Mouse (Mus musculus): ENCODE measurements at regions not wholly inside any gene's neighbourhood (a gene's known extent, or its start where the extent isn't known, plus 50 kb on each side); places are given as distances from the start of the nearest gene placed in this dataset.
A peak's percentile ranks its signal among the peaks of the same experiment; 100 is the strongest.

DNA sequence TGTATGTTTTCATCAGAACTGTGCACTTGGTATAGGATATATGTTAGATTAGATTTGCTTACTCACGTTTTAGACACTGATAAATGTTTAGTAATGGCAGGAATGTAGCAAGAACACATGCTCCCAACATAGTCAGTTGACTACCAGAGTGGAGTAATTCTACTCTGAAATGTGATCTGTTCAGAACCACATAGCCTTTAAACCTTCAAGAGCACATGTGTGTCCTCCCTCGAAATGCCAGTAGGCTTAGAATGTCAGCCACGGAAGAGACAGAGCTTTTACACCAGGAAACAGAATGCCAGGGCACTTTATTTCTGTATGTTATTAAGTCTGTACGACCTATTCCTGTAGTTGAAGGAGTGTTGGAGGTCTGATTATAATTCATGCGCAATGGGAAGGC is 51.3 kb upstream of the Cd28 start:
- no peak for DNase-seq (ENCODE audit: low spot score in 2 of 2)

DNA sequence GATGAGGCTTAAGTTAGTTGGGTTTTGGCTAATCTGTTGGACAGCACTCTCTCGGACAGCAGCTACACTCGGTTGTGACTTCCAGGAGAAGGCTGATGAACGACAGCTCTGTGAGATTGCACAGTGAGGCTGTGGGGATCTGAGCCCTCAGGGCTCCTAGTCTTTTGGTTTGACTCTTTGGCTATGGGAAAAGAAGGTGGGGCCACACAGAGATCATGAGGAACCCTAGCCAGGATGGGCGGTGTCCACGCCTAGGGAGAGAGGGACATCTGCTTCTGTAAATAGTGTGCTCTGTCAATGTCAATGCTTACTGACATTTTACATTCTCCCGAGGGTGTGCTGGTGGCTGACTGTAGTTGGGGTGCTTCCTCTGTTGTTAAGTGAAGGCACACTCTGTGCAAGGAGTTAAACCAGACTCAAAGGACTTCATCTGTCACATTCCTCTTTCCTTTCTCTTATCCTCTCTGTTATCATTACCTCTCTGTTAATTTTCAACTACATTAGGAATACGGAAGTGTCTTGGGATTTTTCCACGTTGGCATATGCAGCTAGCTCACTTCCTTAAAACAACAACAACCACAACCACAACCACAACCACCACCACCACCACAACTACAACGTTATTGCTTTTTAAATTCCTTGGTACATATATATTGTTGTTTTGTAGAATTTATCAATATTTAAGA is 54.2 kb upstream of the Cd28 start:
- no peak for DNase-seq (ENCODE audit: low spot score in 2 of 2)

DNA sequence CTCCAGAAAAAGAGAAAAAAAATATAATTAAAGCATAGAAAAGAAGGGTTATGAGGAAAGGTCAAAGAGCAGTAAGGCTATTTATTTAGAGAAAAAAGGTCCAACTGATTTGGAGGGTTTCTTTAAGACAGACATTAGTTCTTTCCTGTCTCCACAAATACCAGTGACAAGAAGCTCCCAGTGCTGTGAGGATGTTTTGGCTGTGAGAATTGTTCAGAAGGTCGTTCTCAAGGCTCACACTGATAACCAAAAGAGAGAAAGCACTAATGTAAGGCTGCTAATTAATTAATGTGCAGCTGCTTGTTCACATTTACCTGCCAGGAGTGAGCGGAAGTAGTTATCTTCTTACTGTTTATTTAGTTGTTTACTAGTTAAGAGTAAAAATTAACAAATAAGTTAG is 54.7 kb upstream of the Cd28 start:
- no peak for DNase-seq (ENCODE audit: low spot score in 2 of 2)

DNA sequence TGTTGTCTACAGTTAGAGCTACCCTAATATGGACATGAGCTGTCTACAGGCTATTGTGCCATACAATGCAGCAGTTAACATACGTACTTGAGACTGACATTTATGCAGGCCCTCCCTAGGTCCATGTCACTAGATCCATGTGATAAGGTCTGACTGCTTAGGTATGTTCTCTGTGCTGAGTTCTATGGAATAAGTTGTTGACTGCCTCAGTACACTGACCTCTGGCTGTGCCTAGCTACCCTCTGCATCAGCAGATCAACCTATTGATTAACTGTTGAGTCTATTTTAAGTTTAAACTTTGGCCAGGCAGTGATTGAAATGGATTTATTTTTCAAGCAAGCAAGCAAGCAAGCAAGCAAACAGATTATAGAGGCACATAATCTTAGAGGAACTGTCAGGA is 57.0 kb upstream of the Cd28 start:
- no peak for DNase-seq (ENCODE audit: low spot score in 2 of 2)

DNA sequence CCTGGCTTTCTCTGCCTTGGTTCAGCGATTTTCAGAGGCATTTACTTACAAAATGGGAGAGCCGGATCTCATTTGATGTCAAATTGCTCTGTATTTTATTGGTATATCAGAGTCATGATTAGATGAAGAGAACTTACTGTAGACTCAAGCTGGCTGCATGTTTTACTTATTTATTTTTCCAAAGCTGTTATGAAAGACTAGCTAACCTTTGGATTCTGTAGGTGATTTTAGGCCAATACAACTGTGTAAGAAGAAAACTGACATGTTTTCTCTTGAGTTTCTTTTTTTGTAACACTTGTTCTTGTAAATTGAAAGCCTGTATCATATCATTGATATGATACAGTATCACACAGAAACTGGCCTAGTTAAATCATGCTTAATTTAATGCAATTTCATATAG is 57.6 kb upstream of the Cd28 start:
- DNase-seq (ENCODE audit: low spot score in 2 of 2), result no peak

DNA sequence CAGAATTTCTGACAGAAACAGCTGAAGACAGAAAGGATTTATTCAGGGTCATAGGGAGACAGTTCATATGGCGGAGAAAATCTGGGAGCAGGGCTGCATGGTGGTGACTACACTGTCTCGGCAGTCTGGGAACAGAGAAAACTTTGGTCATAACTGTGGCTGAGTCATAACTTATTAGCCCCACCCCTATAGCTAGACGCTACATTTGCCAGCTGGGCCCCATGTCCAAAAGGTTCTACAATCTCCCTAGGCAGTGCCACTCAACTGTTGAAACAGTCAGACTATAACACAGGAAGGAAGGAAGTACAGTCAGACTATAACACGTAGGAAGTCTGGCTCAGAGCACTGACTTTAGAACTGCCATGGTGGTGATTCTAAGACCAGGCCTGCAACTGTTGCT is 58.2 kb upstream of the Cd28 start:
- DNase-seq (ENCODE audit: low spot score in 2 of 2), result no peak

DNA sequence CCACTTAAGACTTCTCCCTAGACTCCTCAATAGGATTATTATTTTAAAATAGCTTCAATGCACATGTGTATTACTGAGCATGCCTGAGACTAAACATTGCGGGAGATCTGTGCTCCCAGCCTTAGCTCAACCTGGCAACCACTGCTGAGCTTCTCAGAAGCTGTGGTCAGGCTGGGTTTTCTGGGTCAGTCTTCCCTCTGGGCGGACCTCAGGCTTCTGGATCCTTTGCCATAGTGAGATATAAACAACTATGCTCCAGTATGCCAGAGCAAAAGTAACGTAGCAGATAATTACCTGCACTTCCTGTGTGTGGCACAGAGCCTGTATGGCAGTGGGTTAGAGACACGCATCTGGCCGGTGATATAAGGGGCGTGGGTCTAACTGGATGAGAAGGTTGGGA is 59.1 kb upstream of the Cd28 start:
- DNase-seq (ENCODE audit: low spot score in 2 of 2), result no peak

DNA sequence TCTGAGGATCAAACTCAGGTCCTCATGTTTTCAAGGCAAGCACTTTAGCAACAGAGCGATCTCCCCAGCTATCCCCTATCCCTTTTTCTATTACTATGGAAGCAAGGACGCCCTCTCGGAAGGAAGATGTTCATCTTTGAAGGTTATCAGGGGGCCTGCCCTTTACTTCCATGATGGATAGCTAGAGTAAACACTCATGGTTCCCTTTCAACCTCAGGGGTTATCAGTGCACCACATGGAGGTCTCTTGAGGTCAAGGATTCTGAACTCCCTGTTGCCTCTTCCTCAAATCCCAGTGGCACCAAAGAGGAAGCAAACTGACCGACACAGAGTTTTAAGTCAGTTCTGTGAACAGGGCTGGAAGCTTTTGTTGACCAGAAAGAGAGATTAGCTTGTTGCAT is 59.6 kb upstream of the Cd28 start:
- DNase-seq (ENCODE audit: low spot score in 2 of 2), result no peak

DNA sequence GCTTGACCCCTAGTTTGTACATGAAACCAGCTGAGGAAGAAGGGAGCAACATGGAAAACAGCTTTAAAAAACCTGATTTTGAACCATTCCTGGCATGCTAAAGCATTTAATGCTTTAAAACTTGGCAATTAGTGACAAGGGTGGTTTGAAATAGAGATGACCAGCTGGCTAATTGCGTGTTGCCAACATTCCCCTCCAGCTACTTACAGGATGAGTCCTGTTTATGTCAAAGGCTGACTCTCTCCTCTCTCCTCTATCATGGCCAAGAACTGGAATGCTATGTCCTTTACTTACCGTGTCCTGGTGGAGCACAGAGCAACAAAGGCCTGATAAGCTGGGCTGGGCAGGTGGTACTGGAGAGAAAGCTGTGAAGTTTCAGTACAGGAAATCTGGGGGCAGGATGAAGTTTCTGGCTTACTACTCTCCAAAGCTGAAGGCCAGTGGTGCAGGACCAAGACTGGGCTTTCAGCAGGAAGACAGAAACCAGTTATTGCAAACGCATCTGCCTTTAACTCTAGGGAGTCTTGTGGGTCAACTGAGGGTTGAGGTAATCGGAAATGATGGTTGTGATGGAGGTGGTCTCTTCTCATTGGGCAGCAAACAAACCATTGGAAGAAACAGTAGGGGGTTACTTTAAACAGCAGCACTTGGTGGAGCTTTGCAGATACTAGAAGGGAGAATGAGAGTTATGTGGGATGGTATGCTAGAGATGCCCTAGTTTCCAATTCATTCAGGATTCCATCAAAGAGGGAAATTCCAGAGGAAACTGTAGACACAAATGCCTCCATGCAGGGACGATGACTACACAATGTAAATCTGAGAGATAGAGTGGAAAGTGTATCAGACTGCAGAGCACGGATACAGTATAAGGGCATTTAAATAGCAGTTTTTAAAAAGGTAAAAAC is 60.7 kb upstream of the Cd28 start:
- no peak for DNase-seq (ENCODE audit: low spot score in 2 of 2)

DNA sequence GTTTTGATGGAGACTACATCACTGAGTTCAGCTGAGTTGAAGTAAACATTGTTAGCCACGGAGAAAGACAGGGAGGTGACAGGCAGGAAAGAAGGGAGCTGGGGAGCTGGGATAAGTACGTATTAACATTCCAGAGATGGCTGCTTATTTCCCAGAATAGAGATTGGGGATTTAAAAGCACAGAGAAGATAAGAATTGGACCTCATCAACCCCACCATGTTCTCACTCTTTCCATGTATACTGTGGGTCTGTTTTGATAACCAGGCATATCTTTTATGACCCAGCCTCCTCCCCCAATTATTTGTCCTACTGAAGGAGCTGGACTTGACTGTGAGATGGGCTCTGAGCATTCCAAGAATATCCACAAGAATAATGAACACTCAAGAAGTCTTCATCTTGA is 61.4 kb upstream of the Cd28 start:
- DNase-seq (ENCODE audit: low spot score in 2 of 2), result no peak

DNA sequence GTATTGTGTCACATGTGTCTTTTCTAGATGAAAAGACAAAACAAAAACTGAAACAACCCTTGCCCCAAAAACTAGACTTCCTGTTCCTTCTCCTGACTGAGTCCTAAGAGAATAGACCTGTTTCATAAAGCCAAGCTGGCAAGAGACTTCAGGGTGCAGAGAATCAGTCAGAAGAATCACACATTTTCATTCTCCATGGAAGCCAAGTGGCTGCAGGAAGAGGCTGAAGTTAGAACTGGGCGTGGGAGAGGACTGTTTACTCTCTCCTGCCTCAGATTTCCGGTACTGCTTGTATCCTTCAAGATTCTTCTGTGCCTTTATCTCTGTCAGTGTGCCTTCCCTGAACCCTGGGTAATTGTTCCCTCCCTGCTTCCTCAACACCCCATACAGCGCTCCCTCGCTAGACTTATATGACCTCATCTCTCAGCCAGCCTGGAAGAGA is 64.0 kb upstream of the Cd28 start:
- no peak for DNase-seq (ENCODE audit: low spot score in 2 of 2)

DNA sequence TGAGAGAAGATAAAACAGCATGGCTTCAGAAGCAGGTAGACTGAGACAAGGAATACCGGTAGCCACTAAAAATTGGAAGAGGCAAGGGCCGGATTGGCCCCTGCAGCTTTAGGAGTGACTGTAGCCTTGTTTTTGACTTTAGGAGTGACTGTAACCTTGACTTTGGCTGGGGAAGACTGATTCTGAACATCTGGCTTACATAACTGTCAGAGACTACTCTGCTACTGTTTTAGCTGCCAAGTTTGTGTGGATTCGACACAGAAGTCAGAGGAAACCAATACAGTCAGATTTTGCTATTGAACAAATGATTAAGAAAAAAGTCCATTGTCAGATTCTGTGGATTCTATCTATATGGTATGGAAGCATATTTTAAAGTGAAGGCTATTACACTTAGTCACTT is 66.4 kb upstream of the Cd28 start:
- no peak for DNase-seq (ENCODE audit: low spot score in 2 of 2)

DNA sequence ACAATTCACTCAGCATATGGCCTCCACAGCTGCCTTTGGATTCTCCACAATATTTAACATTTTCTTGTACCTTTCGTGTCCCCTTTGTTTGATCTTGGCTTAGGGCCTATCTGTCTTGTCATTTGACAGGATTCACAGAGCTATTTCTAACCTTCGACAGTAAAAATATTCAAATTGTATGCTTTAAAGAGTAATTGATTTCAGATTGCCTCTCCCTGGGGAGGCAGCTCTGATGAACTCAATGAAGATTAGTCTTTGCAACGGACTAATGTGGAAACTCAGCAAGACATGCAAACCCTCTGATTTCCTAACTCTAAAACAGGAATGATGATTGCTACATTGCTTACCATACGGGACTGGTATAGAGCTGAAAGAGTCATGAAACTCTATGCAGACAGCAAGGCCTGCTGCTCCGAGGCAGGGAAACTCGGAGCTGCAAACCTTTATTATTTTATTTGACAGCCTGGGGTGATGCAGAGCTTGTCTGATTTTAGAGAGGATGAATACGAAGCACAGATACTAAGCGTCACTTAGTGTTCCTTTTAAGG is 67.2 kb upstream of the Cd28 start:
- DNase-seq (ENCODE audit: low spot score in 2 of 2), result no peak

DNA sequence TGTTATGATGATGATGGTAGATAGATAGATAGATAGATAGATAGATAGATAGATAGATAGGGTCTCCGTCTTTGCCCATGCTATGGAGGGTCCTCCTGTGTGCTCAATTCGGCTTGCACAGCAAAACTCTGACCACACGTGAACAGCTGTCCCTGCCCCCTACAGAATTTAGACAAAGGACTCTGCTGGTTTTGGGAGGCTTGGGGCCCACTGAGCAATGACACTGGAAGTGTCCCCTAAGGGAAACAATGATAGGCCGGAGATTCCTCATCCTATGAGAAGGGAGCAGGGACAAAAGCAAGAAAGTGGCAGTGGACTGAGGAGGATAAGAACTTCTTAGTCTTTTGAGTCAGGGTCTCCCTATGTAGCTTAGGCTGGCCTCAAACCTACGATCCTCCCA is 69.8 kb upstream of the Cd28 start:
- DNase-seq (ENCODE audit: low spot score in 2 of 2), result no peak

DNA sequence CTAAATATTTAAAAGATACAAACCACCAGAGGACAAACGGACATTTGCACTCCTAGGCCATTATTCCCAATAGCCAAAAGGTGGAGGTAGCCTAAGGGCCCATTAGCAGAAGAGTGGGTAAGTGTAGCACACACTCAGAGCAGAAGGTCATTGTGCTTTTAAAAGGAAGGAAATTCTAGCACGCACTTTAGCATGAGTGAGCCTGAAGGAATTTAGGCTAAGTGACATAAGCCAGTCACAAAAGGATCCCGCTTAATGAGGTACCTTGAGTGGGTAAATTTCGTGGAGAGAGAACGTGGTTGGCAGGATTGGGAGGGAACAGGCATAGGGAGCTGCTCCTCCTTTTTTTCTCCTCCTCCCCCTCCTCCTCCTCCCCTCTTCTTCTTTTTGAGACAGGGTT is 70.4 kb upstream of the Cd28 start:
- DNase-seq (ENCODE audit: low spot score in 2 of 2), result no peak

DNA sequence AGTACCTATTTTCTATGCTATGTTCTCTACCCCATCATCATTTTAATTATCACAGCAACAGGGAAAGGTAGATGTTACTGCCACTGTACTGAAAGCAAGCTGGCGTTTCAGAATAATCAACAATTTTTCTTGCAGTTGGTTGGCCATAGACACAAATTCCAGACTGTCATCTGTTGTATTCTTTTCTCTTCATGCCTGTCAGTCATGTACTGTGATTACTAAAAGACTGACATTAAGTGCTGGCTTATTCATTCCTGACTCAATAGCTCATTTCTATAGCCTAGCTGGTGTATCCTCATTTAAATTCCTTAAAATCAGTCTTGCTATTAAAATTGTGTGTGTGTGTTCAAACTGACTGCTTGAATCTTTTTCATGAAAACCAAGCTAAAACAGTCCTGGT is 71.4 kb upstream of the Cd28 start:
- peak in 1 of 2 experiments; percentile 17 for DNase-seq (ENCODE audit: low spot score in 2 of 2)

DNA sequence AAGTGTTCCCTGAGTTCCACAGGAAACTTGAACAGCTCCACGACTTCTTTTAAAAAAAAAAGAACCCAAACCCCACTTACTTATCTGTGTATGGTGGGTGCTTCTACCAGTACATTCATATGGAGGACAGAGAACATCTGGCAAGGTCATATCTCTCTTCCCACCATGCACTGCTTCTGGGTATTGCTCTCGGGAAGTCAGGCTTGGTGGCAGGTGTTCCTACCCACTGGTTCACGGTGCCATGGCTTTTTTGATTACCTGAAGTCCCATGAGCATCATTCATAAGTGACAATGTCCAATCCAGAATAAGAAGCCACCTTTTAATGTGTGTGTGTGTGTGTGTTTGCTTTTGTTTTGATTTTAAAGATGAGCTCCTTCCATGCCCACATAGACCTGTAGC is 73.8 kb upstream of the Cd28 start:
- no peak for DNase-seq (ENCODE audit: low spot score in 2 of 2)

DNA sequence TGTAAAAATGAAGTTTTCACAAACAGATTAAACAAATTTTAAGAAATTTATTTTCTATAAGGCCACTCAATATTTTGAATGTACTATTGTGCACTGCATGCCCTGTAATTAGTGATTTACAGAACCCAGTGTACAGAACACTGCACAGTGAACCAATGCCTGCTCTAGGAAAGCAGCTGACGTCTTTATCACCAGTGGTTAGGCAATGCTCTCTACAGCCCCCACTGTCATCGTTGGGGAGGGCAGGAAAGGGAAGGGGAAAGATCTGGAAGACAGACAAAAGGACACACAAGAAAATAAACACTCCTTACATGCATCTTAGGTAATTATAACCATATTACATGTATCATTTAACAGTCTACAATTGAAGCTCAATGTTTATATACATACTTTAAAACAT is 74.4 kb upstream of the Cd28 start:
- no peak for DNase-seq (ENCODE audit: low spot score in 2 of 2)

DNA sequence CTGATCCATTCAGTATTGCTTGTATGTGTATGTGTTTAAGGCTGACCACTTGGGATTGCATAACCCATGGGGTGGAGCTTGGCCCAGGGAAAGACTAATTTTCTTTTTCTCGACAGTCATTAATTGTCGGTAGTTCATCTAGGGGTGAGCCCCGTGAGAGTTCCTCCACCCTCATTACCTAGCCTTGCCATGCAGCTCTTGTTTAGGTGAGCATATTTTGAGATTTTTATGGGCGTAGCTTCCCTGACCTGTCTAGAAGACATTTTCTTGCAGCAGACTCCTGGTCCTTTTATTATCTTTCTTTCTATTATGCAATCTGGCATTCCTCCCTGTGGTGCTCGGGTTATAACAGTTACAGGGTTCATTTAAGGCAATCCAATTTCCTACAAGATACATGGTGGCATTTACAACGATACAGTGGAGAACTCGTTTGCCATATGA is 74.4 kb upstream of the Raph1 start:
- no peak for DNase-seq (ENCODE audit: low spot score in 2 of 2)

DNA sequence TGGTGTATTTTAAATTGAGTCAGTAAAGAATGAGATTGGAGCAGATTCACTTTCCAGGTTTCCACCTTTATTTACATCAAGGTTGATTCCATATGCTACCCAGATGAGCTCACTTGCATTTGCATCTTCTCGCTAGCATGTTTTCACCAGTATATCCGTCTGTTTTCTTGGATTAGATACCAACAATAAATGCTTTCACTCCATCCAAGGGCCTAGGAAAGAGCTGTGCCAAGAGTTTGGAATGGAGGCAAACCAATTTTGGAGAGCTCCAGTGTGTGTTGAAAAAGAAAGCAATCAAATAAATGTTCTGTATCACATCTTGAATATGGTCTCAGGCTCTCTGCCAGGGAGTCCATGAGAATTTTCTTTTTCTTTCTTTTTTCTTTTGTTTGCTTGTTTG is 72.6 kb upstream of the Raph1 start:
- no peak for DNase-seq (ENCODE audit: low spot score in 2 of 2)

DNA sequence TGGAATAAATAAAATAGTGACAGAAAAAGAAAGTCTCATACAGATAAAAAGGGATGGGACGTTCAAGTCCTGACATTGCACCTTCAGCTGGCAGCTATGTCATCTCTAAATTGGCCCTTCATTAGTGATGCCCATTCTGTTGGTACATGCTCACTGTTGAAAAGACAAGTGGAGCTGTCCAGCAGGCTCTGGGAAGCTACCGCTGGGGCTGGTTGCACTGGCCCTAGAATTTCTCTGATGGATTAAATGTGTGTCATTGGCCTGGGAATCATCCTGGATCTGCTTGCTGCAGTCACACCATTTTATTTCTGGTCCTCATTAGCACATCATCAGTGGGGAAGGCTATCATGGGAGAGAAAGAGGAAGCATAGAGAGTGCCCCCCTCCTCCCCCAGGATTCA is 72.2 kb upstream of the Raph1 start:
- no peak for DNase-seq (ENCODE audit: low spot score in 2 of 2)

DNA sequence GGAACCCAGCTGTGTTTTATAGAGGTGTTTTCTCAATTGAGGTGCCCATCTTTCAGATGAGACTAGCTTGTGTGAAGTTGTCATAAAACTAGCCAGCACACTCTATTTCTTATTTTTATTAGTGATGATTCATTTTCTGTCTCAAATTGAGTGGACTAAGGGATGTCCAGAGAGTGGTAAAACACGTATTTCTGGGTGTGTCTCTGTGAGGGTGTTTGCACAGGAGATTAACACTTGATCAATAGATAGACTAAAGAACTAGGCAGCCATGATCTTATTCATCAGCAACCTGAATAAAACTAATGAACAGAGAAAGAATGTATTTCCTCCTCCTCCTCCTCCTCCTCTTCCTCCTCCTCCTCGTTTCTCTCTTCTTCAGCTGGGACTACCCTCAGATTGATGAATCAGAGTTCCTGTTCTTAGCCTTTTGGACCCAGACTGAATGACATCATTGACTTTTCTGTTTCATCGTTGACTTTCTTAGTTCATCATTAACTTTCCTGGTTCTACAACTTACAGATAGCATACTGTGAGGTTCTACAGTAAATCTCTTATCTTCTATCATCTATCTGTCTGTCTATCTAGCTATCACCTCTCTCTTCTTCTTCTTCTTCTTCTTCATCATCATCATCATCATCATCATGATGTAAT is 70.0 kb upstream of the Raph1 start:
- DNase-seq (ENCODE audit: low spot score in 2 of 2), result no peak

Data from layer of hippocampus, adult 18-20 months (tissue).